Mouse (Mus musculus) E14TG2a.4 (cell line): Measurements from ENCODE around the gene Zfp428.

Experiments
- CTCF ChIP-seq: conservative IDR thresholded peaks from 2 replicates; pipeline ENCODE4 v1.5.1; 2014; ENCODE audit warnings: low read length
- NANOG ChIP-seq: IDR thresholded peaks from 2 replicates; pipeline ENCODE4 v1.6.1; 2014; ENCODE audit warnings: borderline replicate concordance, low read length, mixed read lengths

DNA sequence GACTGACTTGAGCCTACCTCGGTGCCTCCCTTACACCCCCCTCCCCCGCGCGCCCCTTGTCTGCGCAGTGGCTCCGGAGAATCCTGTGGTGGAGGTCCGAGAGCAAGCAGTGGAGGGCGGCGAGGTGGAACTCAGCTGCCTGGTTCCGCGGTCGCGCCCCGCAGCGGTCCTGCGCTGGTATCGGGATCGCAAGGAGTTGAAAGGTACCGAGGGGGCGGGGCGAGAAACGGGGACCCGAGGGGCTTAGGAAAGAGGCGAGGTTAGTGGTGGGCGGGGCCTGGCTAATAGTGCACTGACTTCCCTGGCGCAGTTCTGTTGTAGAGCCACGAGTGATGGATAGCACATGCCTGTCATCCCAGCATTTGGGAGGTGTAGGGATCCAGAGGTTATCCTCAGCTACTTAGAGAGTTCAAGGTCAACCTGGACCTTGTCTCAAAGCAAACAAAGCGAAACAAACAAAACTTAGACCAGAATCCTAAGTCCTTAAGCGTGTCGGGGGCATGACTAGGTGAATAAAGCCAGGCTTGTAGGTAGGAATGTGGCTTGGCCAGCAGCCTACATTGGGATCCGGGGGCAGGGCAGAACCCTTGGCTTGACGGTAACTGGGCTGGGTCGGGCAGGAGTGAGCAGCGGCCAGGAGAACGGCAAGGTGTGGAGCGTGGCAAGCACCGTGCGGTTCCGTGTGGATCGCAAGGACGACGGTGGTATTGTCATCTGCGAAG lies 6.8 kb upstream of the Zfp428 start:
- no peak for TF ChIP-seq CTCF
- no peak for TF ChIP-seq NANOG
